Mouse (Mus musculus) ES-Bruce4 (cell line): ENCODE data around the gene Mrgprd.

ENCODE experiments used
- CTCF ChIP-seq: IDR thresholded peaks from one replicate; pipeline ENCODE4 v1.8.1; 2011; ENCODE audit warnings: low read depth, low read length
- EP300 ChIP-seq: IDR thresholded peaks from 2 replicates; pipeline ENCODE4 v1.6.1; 2011; ENCODE audit warnings: low read depth, low read length; ENCODE audit not compliant: insufficient read depth

- TF ChIP-seq CTCF (no peak), EP300 (no peak)
Observed at GRCm38 (mm10) chr7:145266011-145266410, 48.6 kb upstream of the Mrgprd start.
